Mouse (Mus musculus): ENCODE measurements around the gene Abcb5. TPM values are rescaled to one million over a fixed set of nuclear protein-coding genes. Genes with fewer than 3 reads are reported as not detected.

Gene Abcb5
- polyA plus RNA-seq, 1 experiment from 2014 or later: not detected

GRCm38 (mm10) chr12:118872673-118873072 is 93.5 kb downstream of the Abcb5 start:
- no peaks in the 10 kb centered on the region for H3K36me3 ChIP-seq
- H3K9me3 ChIP-seq: no peaks in the 10 kb centered on the region
- no peaks in the 10 kb centered on the region for H3K27me3 ChIP-seq (replicated peaks)
- 71% methylated on average over 8 of the region's 8 CpGs for WGBS
- no peak overlapping the region for H3K4me3 ChIP-seq (replicated peaks)
- H3K27ac ChIP-seq: no peak overlapping the region
- ATAC-seq: no peak
- H3K4me2 ChIP-seq (replicated peaks): no peak overlapping the region
- no peak overlapping the region for H3K9ac ChIP-seq
- H3K4me1 ChIP-seq (replicated peaks): no peaks in the 10 kb centered on the region

- peaks cover 50% of the 10 kb centered on the region for H3K27me3 ChIP-seq (replicated peaks)
- WGBS: 5% methylated on average over 7 of the region's 7 CpGs
Observed at GRCm38 (mm10) chr12:118856151-118856550, 110.1 kb downstream of the Abcb5 start.

DNA sequence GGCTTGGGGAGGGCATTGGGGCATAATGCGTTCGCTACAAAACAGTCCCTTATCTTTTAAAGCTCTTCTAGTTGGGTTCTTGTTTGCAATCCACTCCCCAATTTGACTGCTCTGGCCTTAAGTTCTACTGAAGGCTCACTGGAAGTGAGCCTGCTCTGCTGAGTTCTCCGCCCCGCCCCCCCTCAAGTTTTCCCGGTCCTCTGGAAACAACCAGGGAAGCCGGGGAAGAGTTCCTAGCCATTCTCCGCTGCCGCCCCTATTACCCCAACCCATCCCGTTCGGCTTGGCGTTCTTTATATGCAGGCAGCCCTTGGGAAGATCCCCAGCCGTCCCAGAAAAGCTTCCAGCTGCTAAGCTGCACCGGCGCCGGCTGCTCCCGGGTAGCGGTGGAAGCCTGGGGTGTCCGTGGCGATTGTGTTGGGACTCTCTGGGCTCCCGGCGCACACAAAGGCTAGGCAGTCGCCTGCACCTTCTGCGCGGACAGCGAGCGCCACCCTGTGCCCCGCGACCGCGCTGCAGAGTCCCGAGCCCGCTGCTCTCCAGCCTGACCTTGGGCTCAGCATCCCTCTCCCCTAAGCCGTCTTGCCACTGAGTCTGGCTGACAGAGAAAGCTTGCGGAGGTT is 111.3 kb downstream of the Abcb5 start:
- Histone ChIP-seq H3K27ac (no peak overlapping the region), H3K27me3 (replicated peaks) (peaks cover 53% of the 10 kb centered on the region), H3K36me3 (no peaks in the 10 kb centered on the region), H3K9ac (peak overlapping the region; percentile 42), H3K4me2 (replicated peaks) (peak overlapping the region; percentile 85), H3K4me1 (replicated peaks) (peaks cover 8% of the 10 kb centered on the region), H3K9me3 (no peaks in the 10 kb centered on the region), H3K4me3 (replicated peaks) (peak overlapping the region; percentile 40)
- ATAC-seq: peak; percentile 97
- WGBS: under 1% methylated on average over 34 of the region's 34 CpGs

More at GRCm38 (mm10) chr12:118856151-118856550, 110.1 kb downstream of the Abcb5 start:
- no peak overlapping the region for H3K4me3 ChIP-seq (replicated peaks)
- H3K36me3 ChIP-seq: no peaks in the 10 kb centered on the region
- H3K4me2 ChIP-seq (replicated peaks): no peak overlapping the region
- H3K9ac ChIP-seq: no peak overlapping the region
- H3K4me1 ChIP-seq (replicated peaks): peaks cover 8% of the 10 kb centered on the region
- no peak for ATAC-seq
- no peak overlapping the region for H3K27ac ChIP-seq
- H3K9me3 ChIP-seq: no peaks in the 10 kb centered on the region

GRCm38 (mm10) chr12:118854401-118854800 is 111.8 kb downstream of the Abcb5 start:
- no peaks in the 10 kb centered on the region for H3K9me3 ChIP-seq
- peak overlapping the region; percentile 85 for H3K4me2 ChIP-seq (replicated peaks)
- H3K4me1 ChIP-seq (replicated peaks): peaks cover 10% of the 10 kb centered on the region
- no peak overlapping the region for H3K27ac ChIP-seq
- WGBS: 3% methylated on average over 10 of the region's 10 CpGs
- 0 out of 2 replicates have a peak, but pooled peaks have one; percentile 22 for ATAC-seq
- no peaks in the 10 kb centered on the region for H3K36me3 ChIP-seq
- peaks cover 58% of the 10 kb centered on the region for H3K27me3 ChIP-seq (replicated peaks)
- no peak overlapping the region for H3K9ac ChIP-seq
- H3K4me3 ChIP-seq (replicated peaks): peak overlapping the region; percentile 40

DNA sequence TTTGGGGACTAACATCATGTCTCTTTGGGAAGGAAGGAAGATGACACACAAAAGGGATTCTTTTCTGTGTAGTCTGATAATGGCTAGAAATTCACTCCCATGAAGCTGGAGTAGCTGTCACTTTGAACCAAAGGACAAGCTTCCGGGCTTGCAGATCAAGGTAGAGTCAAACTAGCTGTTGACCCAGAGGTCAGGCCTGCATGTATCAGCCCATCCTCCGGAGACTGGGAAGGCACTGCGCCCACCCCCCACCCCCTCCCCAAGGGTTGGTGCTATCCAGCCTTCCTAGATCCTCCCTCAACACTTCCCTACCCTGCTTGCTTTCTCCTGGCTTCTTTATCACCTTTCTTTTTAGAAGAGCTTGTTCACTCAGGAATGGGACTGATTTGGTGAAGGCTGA is 112.9 kb downstream of the Abcb5 start:
- peaks cover 69% of the 10 kb centered on the region for H3K27me3 ChIP-seq (replicated peaks)
- ATAC-seq: no peak
- no peak overlapping the region for H3K9ac ChIP-seq
- no peak overlapping the region for H3K4me2 ChIP-seq (replicated peaks)
- no peak overlapping the region for H3K4me3 ChIP-seq (replicated peaks)
- H3K9me3 ChIP-seq: no peaks in the 10 kb centered on the region
- H3K36me3 ChIP-seq: no peaks in the 10 kb centered on the region
- 8% methylated on average over 3 of the region's 3 CpGs for WGBS
- peaks cover 20% of the 10 kb centered on the region for H3K4me1 ChIP-seq (replicated peaks)
- H3K27ac ChIP-seq: no peak overlapping the region

GRCm38 (mm10) chr12:118850851-118851410 is 115.3 kb downstream of the Abcb5 start:
- peaks cover 33% of the 10 kb centered on the region for H3K4me1 ChIP-seq (replicated peaks)
- H3K9me3 ChIP-seq: no peaks in the 10 kb centered on the region
- H3K9ac ChIP-seq: no peak overlapping the region
- no peak overlapping the region for H3K4me3 ChIP-seq (replicated peaks)
- H3K36me3 ChIP-seq: no peaks in the 10 kb centered on the region
- no peak overlapping the region for H3K4me2 ChIP-seq (replicated peaks)
- 22% methylated on average over 12 of the region's 12 CpGs for WGBS
- no peak overlapping the region for H3K27ac ChIP-seq
- ATAC-seq: no peak
- peaks cover 76% of the 10 kb centered on the region for H3K27me3 ChIP-seq (replicated peaks)

DNA sequence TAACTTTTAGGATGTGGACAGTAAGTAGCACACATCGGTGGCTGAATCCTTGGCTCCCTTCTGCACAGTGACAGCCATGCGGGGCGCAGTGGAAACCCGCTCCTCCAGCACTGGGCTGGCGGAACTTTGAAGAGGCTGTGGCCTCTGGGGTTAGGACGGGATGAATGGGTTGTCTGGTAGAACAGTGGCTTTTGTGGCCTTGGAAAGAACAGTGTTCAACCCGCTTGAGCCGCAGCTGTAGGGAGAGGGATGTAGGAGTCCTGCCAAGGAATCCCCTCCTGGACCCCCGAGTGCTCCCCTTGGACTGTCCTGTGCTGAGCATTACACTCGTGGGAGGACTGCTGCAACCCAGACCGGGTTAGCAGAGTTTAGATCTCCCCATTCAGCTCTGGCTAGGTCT is 116.2 kb downstream of the Abcb5 start:
- no peak for ATAC-seq
- H3K4me3 ChIP-seq (replicated peaks): no peak overlapping the region
- H3K9me3 ChIP-seq: no peaks in the 10 kb centered on the region
- H3K4me1 ChIP-seq (replicated peaks): peaks cover 31% of the 10 kb centered on the region
- H3K4me2 ChIP-seq (replicated peaks): no peak overlapping the region
- under 1% methylated on average over 11 of the region's 11 CpGs for WGBS
- no peak overlapping the region for H3K9ac ChIP-seq
- no peaks in the 10 kb centered on the region for H3K36me3 ChIP-seq
- peaks cover 75% of the 10 kb centered on the region for H3K27me3 ChIP-seq (replicated peaks)
- H3K27ac ChIP-seq: no peak overlapping the region

- H3K4me2 ChIP-seq (replicated peaks): peak overlapping the region; percentile 51
- no peak overlapping the region for H3K27ac ChIP-seq
- H3K9me3 ChIP-seq: no peaks in the 10 kb centered on the region
- under 1% methylated on average over 78 of the region's 78 CpGs for WGBS
- peaks cover 74% of the 10 kb centered on the region for H3K27me3 ChIP-seq (replicated peaks)
- ATAC-seq: peak; percentile 19; the same call in 1 of the 2 replicates
- no peak overlapping the region for H3K9ac ChIP-seq
- peaks cover 26% of the 10 kb centered on the region for H3K4me1 ChIP-seq (replicated peaks)
- H3K36me3 ChIP-seq: no peaks in the 10 kb centered on the region
- peak overlapping the region; percentile 30; the same call in 1 of the 2 replicates for H3K4me3 ChIP-seq (replicated peaks)
Observed at GRCm38 (mm10) chr12:118849203-118849861, 116.9 kb downstream of the Abcb5 start.

- peaks cover 25% of the 10 kb centered on the region for H3K4me1 ChIP-seq (replicated peaks)
- ATAC-seq: peak; percentile 18; the same call in 1 of the 2 replicates
- H3K27me3 ChIP-seq (replicated peaks): peaks cover 74% of the 10 kb centered on the region
- H3K4me2 ChIP-seq (replicated peaks): peak overlapping the region; percentile 51
- H3K27ac ChIP-seq: no peak overlapping the region
- no peaks in the 10 kb centered on the region for H3K36me3 ChIP-seq
- H3K4me3 ChIP-seq (replicated peaks): peak overlapping the region; percentile 30
- no peak overlapping the region for H3K9ac ChIP-seq
- WGBS: under 1% methylated on average over 79 of the region's 80 CpGs
- H3K9me3 ChIP-seq: no peaks in the 10 kb centered on the region
Observed at GRCm38 (mm10) chr12:118848496-118849202, 117.6 kb downstream of the Abcb5 start.

DNA sequence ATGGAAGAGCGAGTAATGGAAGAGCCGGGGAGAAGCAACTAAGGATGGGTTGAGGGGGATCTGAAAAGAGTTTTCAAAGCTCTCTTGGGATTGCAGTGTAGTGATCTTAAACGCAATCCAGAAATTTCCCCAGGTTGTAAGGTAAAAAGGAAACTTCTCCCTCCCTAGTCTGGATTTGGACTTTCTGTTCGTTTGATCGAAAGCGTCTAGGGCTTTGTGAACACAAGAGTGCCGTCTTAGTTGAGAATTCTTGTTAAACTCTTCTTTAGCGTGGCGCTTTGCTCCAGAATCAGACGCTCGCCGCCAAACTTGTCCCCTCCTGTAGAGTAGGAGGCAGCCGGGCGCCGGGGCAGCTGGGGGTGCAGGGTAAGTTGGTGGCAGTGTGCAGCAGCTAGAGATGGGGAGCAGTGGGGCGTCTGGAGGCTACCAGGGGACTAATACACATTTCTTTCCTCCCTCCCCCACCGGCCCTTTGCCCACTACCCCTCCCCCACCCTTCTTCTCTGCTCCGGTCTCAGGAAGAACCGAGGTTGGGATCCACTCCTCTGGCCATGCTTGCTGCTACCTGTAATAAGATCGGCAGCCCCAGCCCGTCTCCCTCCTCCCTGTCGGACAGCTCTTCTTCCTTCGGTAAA is 118.2 kb downstream of the Abcb5 start:
- Histone ChIP-seq H3K4me1 (replicated peaks) (peaks cover 27% of the 10 kb centered on the region), H3K9me3 (no peaks in the 10 kb centered on the region), H3K9ac (no peak overlapping the region), H3K36me3 (no peaks in the 10 kb centered on the region), H3K27ac (no peak overlapping the region), H3K27me3 (replicated peaks) (peaks cover 74% of the 10 kb centered on the region), H3K4me2 (replicated peaks) (peak overlapping the region; percentile 51), H3K4me3 (replicated peaks) (peak overlapping the region; percentile 30; the same call in 1 of the 2 replicates)
- no peak for ATAC-seq
- 3% methylated on average over 23 of the region's 23 CpGs for WGBS

DNA sequence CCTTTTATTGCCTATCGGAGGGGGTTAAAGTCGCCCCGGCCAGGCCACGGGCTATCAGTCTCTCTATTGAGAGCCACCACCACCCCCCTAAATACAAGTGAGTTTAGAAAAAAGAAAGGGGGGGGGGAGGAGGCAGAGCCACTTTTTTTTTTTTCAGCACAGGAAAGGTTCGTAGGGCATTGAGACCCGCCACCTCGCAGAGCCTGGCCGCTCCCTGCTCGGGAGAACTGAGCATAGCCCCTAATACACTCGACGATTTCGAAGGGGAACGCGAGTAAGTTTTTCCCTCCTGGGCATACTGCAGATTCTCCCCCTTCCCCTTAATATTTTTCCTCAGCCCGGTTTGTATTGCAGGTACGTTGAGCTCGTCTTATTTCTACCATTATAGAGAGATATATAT is 118.8 kb downstream of the Abcb5 start:
- Histone ChIP-seq H3K27me3 (replicated peaks) (peaks cover 75% of the 10 kb centered on the region), H3K9ac (no peak overlapping the region), H3K27ac (no peak overlapping the region), H3K4me1 (replicated peaks) (peaks cover 29% of the 10 kb centered on the region), H3K9me3 (no peaks in the 10 kb centered on the region), H3K36me3 (no peaks in the 10 kb centered on the region), H3K4me2 (replicated peaks) (peak overlapping the region; percentile 87), H3K4me3 (replicated peaks) (peak overlapping the region; percentile 43)
- ATAC-seq: 0 out of 2 replicates have a peak, but pooled peaks have one; percentile 5
- under 1% methylated on average over 17 of the region's 17 CpGs for WGBS
